Mouse (Mus musculus) hindbrain, embryonic 12.5 days (tissue): ENCODE measurements at regions not wholly inside any gene's neighbourhood (a gene's known extent, or its start where the extent isn't known, plus 50 kb on each side); places are given as distances from the start of the nearest gene placed in this dataset.

Experiments
- ATAC-seq: fragments of 200-750 bp; cut with Nextera tagmentation; 2 replicates; pipeline ENCODE4 v1.8.0; 2017; ENCODE audit warnings: moderate TSS enrichment; ENCODE audit not compliant: low FRiP score
- H3K27ac ChIP-seq: fragments of 300-500 bp; sonication (generic); 2 replicates; pipeline ENCODE4 v1.5.1; 2016; ENCODE audit warnings: mild to moderate bottlenecking
- H3K27me3 ChIP-seq: fragments of 300-500 bp; sonication (generic); 2 replicates; pipeline ENCODE4 v1.6.1; 2016; ENCODE audit warnings: mild to moderate bottlenecking
- H3K36me3 ChIP-seq: fragments of 300-500 bp; sonication (generic); 2 replicates; pipeline ENCODE4 v1.6.1; 2016; ENCODE audit warnings: mild to moderate bottlenecking
- H3K4me1 ChIP-seq: fragments of 300-500 bp; sonication (generic); 2 replicates; pipeline ENCODE4 v1.6.1; 2016
- H3K4me2 ChIP-seq: fragments of 300-500 bp; sonication (generic); replicated peaks from 2 replicates; pipeline ENCODE4 v1.6.1; 2016; ENCODE audit warnings: mild to moderate bottlenecking
- H3K4me3 ChIP-seq: fragments of 300-500 bp; sonication (generic); 2 replicates; pipeline ENCODE4 v1.5.1; 2016; ENCODE audit warnings: mild to moderate bottlenecking
- H3K9ac ChIP-seq: fragments of 300-500 bp; sonication (generic); 2 replicates; pipeline ENCODE4 v1.6.1; 2016; ENCODE audit warnings: mild to moderate bottlenecking, moderate library complexity
- H3K9me3 ChIP-seq: fragments of 300-500 bp; sonication (generic); replicated peaks from 2 replicates; pipeline ENCODE4 v1.6.1; 2016; ENCODE audit warnings: mild to moderate bottlenecking
- WGBS: fragments of 180-500 bp; shearing (Covaris S2); methylation state at CpG from one replicate; pipeline ENCODE4 v1.1.7; 2016; 5-methylcytosine and 5-hydroxymethylcytosine counted together

DNA sequence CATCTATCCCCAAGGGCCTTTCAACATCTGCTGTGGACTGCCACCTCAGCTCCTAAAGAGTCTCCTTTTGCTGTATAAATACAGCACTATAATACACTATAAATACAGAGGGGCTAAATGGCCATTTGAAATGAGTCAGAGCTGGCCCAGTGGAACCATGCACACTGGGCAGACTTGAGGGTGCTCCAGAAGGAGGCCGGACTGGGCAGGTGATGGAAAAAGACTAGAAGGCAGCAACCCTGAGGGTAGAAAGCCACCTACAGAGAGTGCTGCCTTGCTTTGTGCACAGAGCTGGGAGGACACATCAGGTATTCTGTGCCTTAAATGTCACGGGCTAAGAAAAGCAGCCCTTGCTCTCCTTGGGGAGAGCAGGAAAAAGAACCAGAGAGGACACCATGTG, 110.2 kb downstream of the Gm10260 start:
- WGBS, result 81% methylated on average over 2 of the region's 2 CpGs
- Histone ChIP-seq H3K27me3 (no peaks in the 10 kb centered on the region), H3K9ac (no peak overlapping the region), H3K4me1 (no peaks in the 10 kb centered on the region), H3K9me3 (no peaks in the 10 kb centered on the region), H3K4me3 (no peak overlapping the region), H3K36me3 (no peaks in the 10 kb centered on the region), H3K4me2 (no peak overlapping the region), H3K27ac (no peak overlapping the region)
- no peak for ATAC-seq

DNA sequence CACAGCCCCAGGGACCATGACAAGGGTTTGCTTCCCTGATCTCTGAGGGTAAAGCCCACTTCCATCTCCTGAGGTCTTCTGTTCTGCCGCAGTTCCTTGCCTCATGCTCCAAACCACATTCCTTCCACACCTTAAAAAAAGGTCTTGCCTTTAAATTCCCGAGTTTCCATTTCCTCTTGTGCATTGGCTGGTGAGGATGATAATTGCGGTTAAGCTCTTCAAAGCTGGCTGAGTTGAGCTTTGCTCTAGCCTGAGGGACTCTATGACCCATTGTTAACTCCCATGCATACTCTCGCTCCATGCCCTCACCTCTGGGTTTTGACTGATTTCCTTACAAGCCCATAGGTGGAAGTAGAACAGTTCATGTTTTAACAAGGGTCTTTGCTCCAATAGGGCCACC, 112.9 kb downstream of the Gm10260 start:
- no peak overlapping the region for H3K4me3 ChIP-seq
- no peak overlapping the region for H3K9ac ChIP-seq
- no peaks in the 10 kb centered on the region for H3K4me1 ChIP-seq
- WGBS, result 85% methylated on average over 4 of the region's 4 CpGs
- no peaks in the 10 kb centered on the region for H3K9me3 ChIP-seq
- ATAC-seq, result no peak
- H3K36me3 ChIP-seq, result no peaks in the 10 kb centered on the region
- H3K4me2 ChIP-seq, result no peak overlapping the region
- H3K27me3 ChIP-seq, result no peaks in the 10 kb centered on the region
- H3K27ac ChIP-seq, result no peak overlapping the region

GRCm38 (mm10) chr13:97646021-97646385, 114.4 kb downstream of the Gm10260 start:
- Histone ChIP-seq H3K9ac (no peak overlapping the region), H3K27me3 (no peaks in the 10 kb centered on the region)
- 87% methylated on average over 7 of the region's 7 CpGs for WGBS

GRCm38 (mm10) chr13:97645107-97646020, 115.1 kb downstream of the Gm10260 start:
- Histone ChIP-seq H3K4me1 (no peaks in the 10 kb centered on the region), H3K27ac (no peak overlapping the region), H3K36me3 (no peaks in the 10 kb centered on the region), H3K4me2 (no peak overlapping the region), H3K9ac (no peak overlapping the region), H3K9me3 (no peaks in the 10 kb centered on the region), H3K4me3 (no peak overlapping the region), H3K27me3 (no peaks in the 10 kb centered on the region)
- 74% methylated on average over 15 of the region's 15 CpGs for WGBS
- no peak for ATAC-seq

More at GRCm38 (mm10) chr13:97646021-97646385, 114.4 kb downstream of the Gm10260 start:
- H3K9me3 ChIP-seq, result no peaks in the 10 kb centered on the region
- no peak overlapping the region for H3K4me2 ChIP-seq
- no peak overlapping the region for H3K27ac ChIP-seq
- no peaks in the 10 kb centered on the region for H3K4me1 ChIP-seq
- ATAC-seq, result no peak
- no peak overlapping the region for H3K4me3 ChIP-seq
- no peaks in the 10 kb centered on the region for H3K36me3 ChIP-seq

DNA sequence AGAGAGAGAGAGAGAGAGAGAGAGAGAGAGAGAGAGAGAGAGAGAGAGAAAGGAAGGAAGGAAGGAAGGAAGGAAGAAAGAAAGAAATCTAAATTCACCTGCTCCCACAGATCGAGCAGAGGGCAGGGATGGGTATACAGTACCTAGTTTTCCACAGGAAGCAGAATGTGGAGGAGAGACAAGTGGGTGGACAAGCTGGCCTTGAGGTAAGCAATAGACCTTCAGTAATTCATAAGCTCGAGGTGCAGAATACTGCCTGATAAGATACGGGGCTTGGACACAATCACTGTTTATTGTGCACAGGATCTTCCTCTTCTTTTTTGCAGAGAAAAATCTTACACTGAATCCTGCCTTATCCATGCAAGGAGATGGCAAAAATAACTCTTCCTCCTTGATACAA, 120.2 kb downstream of the Gm10260 start:
- Histone ChIP-seq H3K27ac (no peak overlapping the region), H3K27me3 (no peaks in the 10 kb centered on the region), H3K36me3 (no peaks in the 10 kb centered on the region), H3K9ac (no peak overlapping the region), H3K4me2 (no peak overlapping the region), H3K9me3 (no peaks in the 10 kb centered on the region), H3K4me3 (no peak overlapping the region), H3K4me1 (peaks cover 8% of the 10 kb centered on the region)
- ATAC-seq, result no peak
- WGBS, result 87% methylated on average over 3 of the region's 3 CpGs

DNA sequence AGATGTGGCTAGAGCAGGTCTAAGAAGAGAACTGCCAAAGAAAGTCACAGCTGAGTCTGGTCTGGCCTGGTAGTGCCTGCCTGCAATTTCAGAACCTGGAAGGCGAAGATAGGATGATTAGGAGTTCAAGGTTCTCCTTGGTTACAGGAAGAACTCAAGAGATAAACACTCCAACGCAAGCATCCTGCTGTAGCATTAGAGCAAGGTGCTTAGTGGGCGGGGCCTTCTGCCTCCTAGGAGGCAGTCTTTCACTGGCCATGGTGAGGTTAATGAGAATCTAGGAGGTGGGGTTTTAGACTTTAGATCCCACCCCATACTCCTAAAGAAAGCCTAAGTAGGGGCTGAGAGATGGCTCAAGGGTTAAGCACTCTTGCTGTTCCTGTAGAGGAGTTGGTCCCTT, 120.8 kb downstream of the Gm10260 start:
- Histone ChIP-seq H3K27me3 (no peaks in the 10 kb centered on the region), H3K4me3 (no peak overlapping the region), H3K36me3 (no peaks in the 10 kb centered on the region), H3K9me3 (no peaks in the 10 kb centered on the region), H3K4me1 (peaks cover 8% of the 10 kb centered on the region), H3K27ac (no peak overlapping the region), H3K4me2 (no peak overlapping the region), H3K9ac (no peak overlapping the region)
- WGBS, result 77% methylated on average over 3 of the region's 3 CpGs
- no peak for ATAC-seq

DNA sequence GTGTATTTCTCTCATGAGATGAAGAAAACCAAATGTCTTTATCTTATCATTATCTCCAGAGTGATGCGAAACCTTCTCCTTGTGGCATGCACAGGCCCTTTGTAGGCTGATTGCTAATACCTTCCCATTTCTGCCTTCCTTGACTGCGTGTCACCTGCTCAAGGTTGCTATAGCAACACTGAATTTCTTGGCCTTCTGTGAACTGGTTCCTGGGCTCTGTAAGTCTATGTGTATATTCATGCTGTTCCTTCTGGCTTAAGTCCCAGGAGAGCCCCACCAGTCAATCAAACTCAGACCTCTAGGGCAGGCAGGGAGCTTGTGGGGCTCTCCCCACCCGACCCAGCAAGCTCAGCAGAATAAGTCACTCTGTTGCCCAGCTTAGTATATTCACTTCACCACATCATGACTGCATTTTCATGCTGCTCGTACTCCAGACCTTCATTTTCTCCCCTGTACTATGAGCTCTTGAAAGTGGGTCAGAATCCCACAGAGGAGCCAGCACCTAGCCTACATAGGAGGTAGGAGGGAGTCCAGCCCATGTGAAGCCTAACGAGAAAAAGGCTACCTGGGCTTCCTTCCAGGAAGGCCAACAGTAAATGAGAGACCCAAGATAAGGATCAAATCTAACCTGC, 121.9 kb downstream of the Gm10260 start:
- Histone ChIP-seq H3K27me3 (no peaks in the 10 kb centered on the region), H3K4me2 (no peak overlapping the region), H3K9me3 (no peaks in the 10 kb centered on the region), H3K4me3 (no peak overlapping the region), H3K36me3 (no peaks in the 10 kb centered on the region), H3K4me1 (peaks cover 16% of the 10 kb centered on the region), H3K27ac (peak overlapping the region; percentile 66), H3K9ac (no peak overlapping the region)
- WGBS, result 65% methylated on average over 5 of the region's 5 CpGs
- ATAC-seq, result peak; percentile 38; the same call in 1 of the 2 replicates

- Histone ChIP-seq H3K36me3 (no peaks in the 10 kb centered on the region), H3K4me1 (peaks cover 16% of the 10 kb centered on the region), H3K9me3 (no peaks in the 10 kb centered on the region), H3K27me3 (no peaks in the 10 kb centered on the region), H3K27ac (no peak overlapping the region), H3K4me2 (no peak overlapping the region), H3K9ac (no peak overlapping the region), H3K4me3 (no peak overlapping the region)
- WGBS, result 90% methylated on average over 6 of the region's 6 CpGs
- no peak for ATAC-seq
These were observed 122.9 kb downstream of the Gm10260 start for GRCm38 (mm10) chr13:97637506-97637905.

GRCm38 (mm10) chr13:97634041-97634788, 126.2 kb downstream of the Gm10260 start:
- H3K4me3 ChIP-seq, result no peak overlapping the region
- no peak for ATAC-seq
- no peak overlapping the region for H3K27ac ChIP-seq
- 71% methylated on average over 8 of the region's 8 CpGs for WGBS
- no peaks in the 10 kb centered on the region for H3K9me3 ChIP-seq
- no peak overlapping the region for H3K9ac ChIP-seq
- H3K27me3 ChIP-seq, result no peaks in the 10 kb centered on the region
- peaks cover 16% of the 10 kb centered on the region for H3K4me1 ChIP-seq
- no peaks in the 10 kb centered on the region for H3K36me3 ChIP-seq
- no peak overlapping the region for H3K4me2 ChIP-seq

GRCm38 (mm10) chr13:97633551-97633950, 126.9 kb downstream of the Gm10260 start:
- no peaks in the 10 kb centered on the region for H3K36me3 ChIP-seq
- ATAC-seq, result no peak
- no peaks in the 10 kb centered on the region for H3K27me3 ChIP-seq
- 85% methylated on average over 4 of the region's 4 CpGs for WGBS
- H3K4me1 ChIP-seq, result peaks cover 11% of the 10 kb centered on the region; the same call in 1 of the 2 replicates
- H3K4me3 ChIP-seq, result no peak overlapping the region
- H3K27ac ChIP-seq, result no peak overlapping the region
- H3K9me3 ChIP-seq, result no peaks in the 10 kb centered on the region
- H3K4me2 ChIP-seq, result no peak overlapping the region
- no peak overlapping the region for H3K9ac ChIP-seq

DNA sequence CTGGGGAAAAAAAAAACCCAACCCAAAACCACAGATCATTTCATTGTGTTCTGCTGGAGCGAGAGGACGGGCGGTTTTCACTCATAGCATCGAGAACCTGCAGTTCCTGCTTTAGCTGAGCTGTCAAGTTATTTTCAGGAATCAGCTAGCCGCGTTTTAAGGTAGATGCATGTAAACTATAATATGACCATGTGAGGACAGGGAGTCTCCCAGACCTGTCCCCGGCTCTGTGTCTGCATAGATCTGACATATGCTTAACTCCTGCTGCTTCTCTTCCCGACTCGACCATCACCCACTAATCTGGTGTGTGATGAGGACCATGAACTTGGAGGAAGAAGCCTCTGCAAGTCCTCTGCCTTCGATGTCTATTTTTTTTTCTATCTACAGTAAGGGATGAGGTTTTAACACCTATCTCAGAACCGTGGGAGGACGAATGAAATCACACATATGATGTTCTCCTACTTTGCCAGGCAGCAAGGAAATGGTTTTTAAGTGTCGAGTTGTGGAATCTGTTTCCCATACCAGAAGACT, 128.5 kb downstream of the Gm10260 start:
- Histone ChIP-seq H3K9me3 (no peaks in the 10 kb centered on the region), H3K9ac (no peak overlapping the region), H3K4me3 (no peak overlapping the region), H3K27ac (no peak overlapping the region), H3K27me3 (no peaks in the 10 kb centered on the region), H3K4me1 (peaks cover 9% of the 10 kb centered on the region; the same call in 1 of the 2 replicates), H3K36me3 (no peaks in the 10 kb centered on the region), H3K4me2 (no peak overlapping the region)
- no peak for ATAC-seq
- 89% methylated on average over 13 of the region's 13 CpGs for WGBS

DNA sequence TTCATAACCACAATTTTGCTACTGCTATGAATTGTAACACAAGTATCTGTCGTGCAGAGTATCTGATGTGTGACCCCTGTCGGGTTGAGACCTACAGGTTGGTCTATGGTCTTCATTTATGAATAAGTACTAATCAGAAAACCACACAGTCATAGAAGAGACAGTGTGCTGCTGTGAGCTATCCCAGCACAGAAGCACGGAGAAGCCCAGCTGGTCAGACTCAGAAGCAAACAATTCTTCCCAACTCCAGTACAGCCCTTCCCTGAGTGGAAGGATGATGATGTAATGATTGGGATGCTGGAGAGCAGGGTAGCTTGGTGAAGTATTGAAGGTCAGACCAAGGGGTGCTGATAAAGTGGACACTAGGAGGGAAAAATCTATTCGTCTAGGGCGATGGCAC, 129.5 kb downstream of the Gm10260 start:
- no peaks in the 10 kb centered on the region for H3K36me3 ChIP-seq
- no peaks in the 10 kb centered on the region for H3K27me3 ChIP-seq
- no peak overlapping the region for H3K27ac ChIP-seq
- no peak overlapping the region for H3K4me3 ChIP-seq
- no peak overlapping the region for H3K4me2 ChIP-seq
- WGBS, result 87% methylated on average over 5 of the region's 5 CpGs
- peaks cover 9% of the 10 kb centered on the region; the same call in 1 of the 2 replicates for H3K4me1 ChIP-seq
- H3K9ac ChIP-seq, result no peak overlapping the region
- no peak for ATAC-seq
- no peaks in the 10 kb centered on the region for H3K9me3 ChIP-seq
